Comparison of ENCODE assay signal across 13 mouse cellular contexts in the genomic region with DNA sequence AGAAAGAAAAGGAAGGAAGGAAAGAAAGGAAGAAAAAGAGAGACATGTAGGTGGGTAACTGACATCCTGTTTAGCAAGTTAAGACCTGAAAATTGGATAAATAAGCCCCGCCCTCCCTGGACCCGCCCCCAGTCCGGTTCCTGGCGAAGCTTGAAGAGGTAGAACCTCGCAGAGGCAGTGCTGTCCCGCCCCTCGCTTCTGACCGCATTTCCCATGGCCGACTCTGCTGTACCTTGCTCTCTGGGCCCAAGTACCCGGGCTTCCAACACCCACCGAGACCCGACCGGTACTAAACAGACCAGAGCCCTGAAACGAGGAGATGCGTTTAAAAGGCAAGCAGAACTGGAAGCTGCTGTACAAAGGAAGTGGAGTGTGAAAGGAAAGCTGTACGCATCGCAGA. TPM values are rescaled to one million over a fixed set of nuclear protein-coding genes. Genes with fewer than 3 reads are reported as not detected.
DNase-seq lines count a peak whose midpoint lies in the region; ATAC-seq and TF ChIP-seq lines count a peak whose summit lies in the region.
"Had no signal": no experiment of that assay in that cellular context is flagged by ENCODE, and none has a peak within 500 bp of the region (broad histone marks: within the 10 kb centered on the region; RNA-seq: fewer than 3 reads in every experiment).

No protein-coding gene starts in this region.

- no peaks in the 10 kb centered on the region for H3K36me3 ChIP-seq in heart, embryonic 16.5 days (ENCODE audit: control insufficient read depth, insufficient read depth)
- no peaks in the 10 kb centered on the region for H3K36me3 ChIP-seq in kidney, postnatal 0 days (ENCODE audit: insufficient read depth, low read length)
- H3K36me3 ChIP-seq in stomach, embryonic 16.5 days (ENCODE audit: control insufficient read depth, insufficient read depth, low read length) = no peaks in the 10 kb centered on the region
- H3K36me3 ChIP-seq in forebrain, embryonic 11.5 days (ENCODE audit: control insufficient read depth, insufficient read depth, low read length) = no peaks in the 10 kb centered on the region

- no peak for ATAC-seq in heart, embryonic 16.5 days (replicated peaks; ENCODE audit: extremely low read depth, insufficient read depth, low FRiP score)
- ATAC-seq in kidney, postnatal 0 days (replicated peaks; ENCODE audit: low FRiP score, low read depth) = peak; percentile 71; the same call in 1 of the 2 replicates
- ATAC-seq in stomach, embryonic 16.5 days (ENCODE audit: insufficient read depth, low FRiP score) = no peak
- ATAC-seq in forebrain, embryonic 11.5 days (replicated peaks; ENCODE audit: low FRiP score) = no peak
- ATAC-seq: midbrain, embryonic 16.5 days had no signal

- H3K4me2 ChIP-seq in heart, embryonic 16.5 days (ENCODE audit: low read depth, low read length) = 0 out of 2 replicates have a peak overlapping the region, but pooled peaks have one; percentile 19
- peak overlapping the region; percentile 45 for H3K4me2 ChIP-seq in kidney, postnatal 0 days (ENCODE audit: low read length)
- H3K4me2 ChIP-seq in stomach, embryonic 16.5 days (ENCODE audit: low read depth, low read length) = peak overlapping the region; percentile 14; the same call in 1 of the 2 replicates
- H3K4me2 ChIP-seq in forebrain, embryonic 11.5 days (ENCODE audit: low read depth, low read length, severe bottlenecking) = no peak overlapping the region

- 44% methylated on average over 17 of the region's 17 CpGs for WGBS in heart, embryonic 16.5 days
- WGBS in kidney, postnatal 0 days = 30% methylated on average over 17 of the region's 17 CpGs
- 48% methylated on average over 17 of the region's 17 CpGs for WGBS in stomach, embryonic 16.5 days
- 66% methylated on average over 17 of the region's 17 CpGs for WGBS in forebrain, embryonic 11.5 days

- H3K27ac ChIP-seq in heart, embryonic 16.5 days (ENCODE audit: low read length) = no peak overlapping the region
- no peak overlapping the region for H3K27ac ChIP-seq in kidney, postnatal 0 days
- no peak overlapping the region for H3K27ac ChIP-seq in stomach, embryonic 16.5 days (ENCODE audit: low read length)
- H3K27ac ChIP-seq in forebrain, embryonic 11.5 days (ENCODE audit: low read depth, low read length) = no peak overlapping the region

- no peak for DNase-seq in heart, postnatal 10 days
- DNase-seq in Muller cell, postnatal 12 days (ENCODE audit: inconsistent ontology term) = peak; percentile 16
- DNase-seq in kidney, postnatal 0 days (ENCODE audit: low spot score) = peak; percentile 57
- DNase-seq in layer of hippocampus, postnatal 36 days = no peak
- DNase-seq in forebrain, embryonic 11.5 days (ENCODE audit: low spot score) = no peak
- no peak for DNase-seq in ovary, postnatal 36 days (ENCODE audit: low spot score)
- DNase-seq: adrenal gland, adult 8-10 months; cerebellum, adult 2 months had no signal

- no peak for TF ChIP-seq CTCF in kidney, postnatal 0 days (IDR thresholded peaks at IDR 0.05; ENCODE audit: low read depth)

- no peaks in the 10 kb centered on the region for H3K4me1 ChIP-seq in heart, embryonic 16.5 days (ENCODE audit: control insufficient read depth, insufficient read depth, low read length)
- 0 out of 2 replicates have a peak, but pooled peaks cover 3% of the 10 kb centered on the region for H3K4me1 ChIP-seq in kidney, postnatal 0 days (replicated peaks; ENCODE audit: insufficient read depth, low read length)
- H3K4me1 ChIP-seq in stomach, embryonic 16.5 days (ENCODE audit: control insufficient read depth, insufficient read depth, low read length) = no peaks in the 10 kb centered on the region
- H3K4me1 ChIP-seq in forebrain, embryonic 11.5 days (replicated peaks; ENCODE audit: control insufficient read depth, insufficient read depth, low read length) = no peaks in the 10 kb centered on the region

- no peaks in the 10 kb centered on the region for H3K9me3 ChIP-seq in heart, embryonic 16.5 days (replicated peaks; ENCODE audit: control insufficient read depth, low read length)
- no peaks in the 10 kb centered on the region for H3K9me3 ChIP-seq in kidney, postnatal 0 days (replicated peaks; ENCODE audit: low read length)
- H3K9me3 ChIP-seq in stomach, embryonic 16.5 days (replicated peaks; ENCODE audit: control insufficient read depth, low read length) = no peaks in the 10 kb centered on the region
- no peaks in the 10 kb centered on the region for H3K9me3 ChIP-seq in forebrain, embryonic 11.5 days (ENCODE audit: control insufficient read depth, low read length)

- intact Hi-C loops in heart, postnatal 10 days (cut with DNase I) = no loop called here

- no peak overlapping the region for H3K9ac ChIP-seq in heart, embryonic 16.5 days (ENCODE audit: low read length)
- peak overlapping the region; percentile 37; the same call in 1 of the 2 replicates for H3K9ac ChIP-seq in kidney, postnatal 0 days (ENCODE audit: low read depth, low read length)
- peak overlapping the region; percentile 38; the same call in 1 of the 2 replicates for H3K9ac ChIP-seq in stomach, embryonic 16.5 days (ENCODE audit: low read length)
- no peak overlapping the region for H3K9ac ChIP-seq in forebrain, embryonic 11.5 days (ENCODE audit: low read length)

- H3K4me3 ChIP-seq in heart, embryonic 16.5 days (ENCODE audit: low read length) = no peak overlapping the region
- 0 out of 2 replicates have a peak overlapping the region, but pooled peaks have one; percentile 9 for H3K4me3 ChIP-seq in kidney, postnatal 0 days (replicated peaks; ENCODE audit: low read depth, low read length)
- no peak overlapping the region for H3K4me3 ChIP-seq in stomach, embryonic 16.5 days (replicated peaks; ENCODE audit: low read length)
- H3K4me3 ChIP-seq in forebrain, embryonic 11.5 days (ENCODE audit: low read depth, low read length) = no peak overlapping the region

- H3K27me3 ChIP-seq in heart, embryonic 16.5 days (ENCODE audit: control insufficient read depth, insufficient read depth, low read length) = no peaks in the 10 kb centered on the region
- no peaks in the 10 kb centered on the region for H3K27me3 ChIP-seq in kidney, postnatal 0 days (ENCODE audit: insufficient read depth, low read length)
- H3K27me3 ChIP-seq in stomach, embryonic 16.5 days (ENCODE audit: control insufficient read depth, insufficient read depth, low read length) = no peaks in the 10 kb centered on the region
- H3K27me3 ChIP-seq in forebrain, embryonic 11.5 days (ENCODE audit: control insufficient read depth, insufficient read depth, low read length) = no peaks in the 10 kb centered on the region

RNA-seq across cellular contexts. Expression of a gene that starts 11.7 kb away (rescaled TPM):
- polyA plus RNA-seq in heart, embryonic 16.5 days (2015; fragmentation: Nextera tagmentation; extraction: Ambion mirVana) = not detected in 2 replicates
- not detected for total RNA-seq in heart, postnatal 10 days (2021)
- polyA plus RNA-seq in kidney, postnatal 0 days (2015; fragmentation: Nextera tagmentation; extraction: Ambion mirVana) = not detected in 2 replicates
- polyA plus RNA-seq in stomach, embryonic 16.5 days (2015; fragmentation: Nextera tagmentation; extraction: Ambion mirVana) = not detected in 2 replicates
- not detected for total RNA-seq in layer of hippocampus, postnatal 36 days (2021)
- polyA plus RNA-seq in forebrain, embryonic 11.5 days (2014; fragmentation: Nextera tagmentation; extraction: Ambion mirVana) = not detected in 2 replicates
- total RNA-seq: adrenal gland, adult 8-10 months; heart, adult 8-10 months had no signal
- polyA plus RNA-seq: cerebellum, adult 2 months; limb, embryonic 11.5 days; midbrain, embryonic 16.5 days had no signal

RNA-seq across cellular contexts. Expression of a gene that starts 25.6 kb away (rescaled TPM):
- polyA plus RNA-seq in heart, embryonic 16.5 days (2015; fragmentation: Nextera tagmentation; extraction: Ambion mirVana) = 1.00 and 2.1 TPM in 2 replicates
- 1 to 10 TPM; 2.6 to 3.1 TPM for total RNA-seq in heart, postnatal 10 days (2021)
- polyA plus RNA-seq in kidney, postnatal 0 days (2015; fragmentation: Nextera tagmentation; extraction: Ambion mirVana) = 0.29 and 1.5 TPM in 2 replicates
- 28.3 and 42.3 TPM in 2 replicates for polyA plus RNA-seq in stomach, embryonic 16.5 days (2015; fragmentation: Nextera tagmentation; extraction: Ambion mirVana)
- total RNA-seq in layer of hippocampus, postnatal 36 days (2021) = 1 to 10 TPM; 7.3 to 7.7 TPM
- polyA plus RNA-seq in forebrain, embryonic 11.5 days (2014; fragmentation: Nextera tagmentation; extraction: Ambion mirVana) = 0.83 TPM in 1 of 2 replicates, not detected in the other

RNA-seq across cellular contexts. Expression of a gene that starts 25.7 kb away (rescaled TPM):
- 7.3 and 7.7 TPM in 2 replicates for polyA plus RNA-seq in heart, embryonic 16.5 days (2015; fragmentation: Nextera tagmentation; extraction: Ambion mirVana)
- total RNA-seq in heart, postnatal 10 days (2021) = 10 to 100 TPM in 1 of 2 experiments, 1 to 10 TPM in 1; 9.4 to 14.6 TPM
- 2.2 and 2.7 TPM in 2 replicates for polyA plus RNA-seq in kidney, postnatal 0 days (2015; fragmentation: Nextera tagmentation; extraction: Ambion mirVana)
- 1.7 and 2.1 TPM in 2 replicates for polyA plus RNA-seq in stomach, embryonic 16.5 days (2015; fragmentation: Nextera tagmentation; extraction: Ambion mirVana)
- total RNA-seq in layer of hippocampus, postnatal 36 days (2021) = 100 to 1,000 TPM; 110 TPM
- polyA plus RNA-seq in forebrain, embryonic 11.5 days (2014; fragmentation: Nextera tagmentation; extraction: Ambion mirVana) = 17.2 and 18.9 TPM in 2 replicates

RNA-seq across cellular contexts. Expression of a gene that starts 28.5 kb away (rescaled TPM):
- 210 and 211 TPM in 2 replicates for polyA plus RNA-seq in heart, embryonic 16.5 days (2015; fragmentation: Nextera tagmentation; extraction: Ambion mirVana)
- total RNA-seq in heart, postnatal 10 days (2021) = 100 to 1,000 TPM; 129 to 136 TPM
- 239 and 274 TPM in 2 replicates for polyA plus RNA-seq in kidney, postnatal 0 days (2015; fragmentation: Nextera tagmentation; extraction: Ambion mirVana)
- 253 and 275 TPM in 2 replicates for polyA plus RNA-seq in stomach, embryonic 16.5 days (2015; fragmentation: Nextera tagmentation; extraction: Ambion mirVana)
- total RNA-seq in layer of hippocampus, postnatal 36 days (2021) = 100 to 1,000 TPM; 204 to 205 TPM
- polyA plus RNA-seq in forebrain, embryonic 11.5 days (2014; fragmentation: Nextera tagmentation; extraction: Ambion mirVana) = 418 and 450 TPM in 2 replicates

RNA-seq across cellular contexts. Expression of a gene that starts 42.7 kb away (rescaled TPM):
- 44.5 and 45.2 TPM in 2 replicates for polyA plus RNA-seq in heart, embryonic 16.5 days (2015; fragmentation: Nextera tagmentation; extraction: Ambion mirVana)
- total RNA-seq in heart, postnatal 10 days (2021) = 10 to 100 TPM; 26.4 to 28.8 TPM
- polyA plus RNA-seq in kidney, postnatal 0 days (2015; fragmentation: Nextera tagmentation; extraction: Ambion mirVana) = 30.8 and 34.0 TPM in 2 replicates
- polyA plus RNA-seq in stomach, embryonic 16.5 days (2015; fragmentation: Nextera tagmentation; extraction: Ambion mirVana) = 45.8 and 52.1 TPM in 2 replicates
- total RNA-seq in layer of hippocampus, postnatal 36 days (2021) = 10 to 100 TPM; 20.6 to 21.3 TPM
- 79.2 and 82.8 TPM in 2 replicates for polyA plus RNA-seq in forebrain, embryonic 11.5 days (2014; fragmentation: Nextera tagmentation; extraction: Ambion mirVana)

Comparison
In these comparisons a context has a peak if more than half of its experiments do, and no peak if none do; other contexts are left out.
1. H3K9ac ChIP-seq: peak in kidney, postnatal 0 days (single experiment) and stomach, embryonic 16.5 days (single experiment); none in heart, embryonic 16.5 days (single experiment) and forebrain, embryonic 11.5 days (single experiment).
2. DNase-seq: peak in Muller cell, postnatal 12 days (single experiment) and kidney, postnatal 0 days (single experiment); none in heart, postnatal 10 days (0 of 2), layer of hippocampus, postnatal 36 days (0 of 2), forebrain, embryonic 11.5 days (single experiment) and ovary, postnatal 36 days (single experiment).